Mouse (Mus musculus) left cerebral cortex, postnatal 36 days (tissue): ENCODE data around the gene Ms4a18. TPM values are rescaled to one million over a fixed set of nuclear protein-coding genes. Genes with fewer than 3 reads are reported as not detected.

Experiments
- DNase-seq, 2 experiments: peaks; one replicate each; pipeline ENCODE4 v3.0.0; 2021 to 2022; ENCODE audit warnings: low spot score in 2 of 2, mixed read lengths in 1 of 2
- intact Hi-C: fragments of 180-260 bp; cut with DNase I; formaldehyde crosslinking; loops from one replicate; pipeline ENCODE4 v1.15.1; 2025
- total RNA-seq, 2 experiments: library from RNA; stranded (reverse); gene quantifications; 2 replicates each; pipeline ENCODE4 v1.2.3; 2021

The Ms4a18 gene
- total RNA-seq, 2 experiments from 2014 or later: not detected

DNA sequence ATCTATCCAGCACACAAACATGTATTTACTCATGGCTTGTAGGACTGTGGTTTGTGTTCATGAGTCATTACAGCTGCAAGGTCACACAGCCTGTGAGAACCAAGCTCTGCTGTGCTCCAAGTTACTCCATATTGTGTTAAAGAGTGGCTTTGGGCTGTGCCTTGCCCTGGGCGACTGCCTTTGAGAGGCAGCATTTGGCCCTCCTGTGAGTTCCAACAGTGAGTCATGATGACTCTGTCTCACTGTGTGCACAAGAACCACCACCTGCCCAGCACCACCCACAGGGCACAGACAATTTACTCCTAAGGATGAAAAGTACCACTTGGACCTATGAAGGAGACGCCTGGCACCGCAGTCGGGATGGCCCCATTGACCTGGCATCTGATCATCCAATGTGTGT, 31.9 kb downstream of the Ms4a18 start:
- DNase-seq: no peak
- intact Hi-C loops: no loop called here

- intact Hi-C loops: no loop called here
- DNase-seq: no peak
Measured at GRCm38 (mm10) chr19:10984551-10984950, 33.3 kb downstream of the Ms4a18 start.

DNA sequence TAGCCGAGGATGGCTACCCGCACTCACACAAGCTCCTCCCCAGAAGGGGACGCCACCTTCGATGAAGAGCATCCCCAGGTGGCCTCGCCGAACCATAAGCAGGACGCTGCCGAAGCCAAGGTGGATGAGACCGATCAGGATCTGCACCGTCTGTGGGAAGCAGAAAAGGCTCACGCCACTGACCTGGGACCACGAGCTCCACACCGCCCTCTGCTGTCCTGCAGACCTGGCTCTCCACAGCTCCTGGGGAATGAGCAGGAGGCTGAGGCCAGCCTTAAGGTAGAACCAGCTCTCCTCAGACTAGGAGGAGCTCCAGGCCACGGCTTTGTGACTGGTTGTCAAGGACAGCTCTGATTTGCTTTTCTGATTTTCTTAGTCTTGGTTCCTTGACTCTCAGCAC, 34.7 kb downstream of the Ms4a18 start:
- no peak for DNase-seq
- intact Hi-C loops: no loop called here

DNA sequence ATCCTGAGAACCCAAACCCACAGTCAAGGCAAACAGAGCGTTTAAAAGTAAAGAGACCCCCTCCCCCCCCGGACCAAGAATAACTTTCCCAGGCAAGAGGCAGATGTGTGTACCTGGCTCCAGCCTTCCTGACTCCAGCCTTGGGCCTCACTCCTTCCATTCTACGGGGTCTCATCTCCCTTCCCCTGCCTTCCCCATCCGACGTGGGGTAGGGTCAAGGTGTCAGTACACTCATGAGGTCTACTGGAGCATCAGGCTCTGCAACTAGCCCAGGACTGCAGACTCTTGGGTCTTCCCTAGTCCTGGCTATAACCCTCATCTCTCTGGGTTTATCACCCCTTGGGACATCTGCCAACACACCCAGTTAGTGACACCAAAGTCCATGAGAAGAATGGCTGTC, 37.6 kb downstream of the Ms4a18 start:
- no peak for DNase-seq
- intact Hi-C loops: no loop called here

DNA sequence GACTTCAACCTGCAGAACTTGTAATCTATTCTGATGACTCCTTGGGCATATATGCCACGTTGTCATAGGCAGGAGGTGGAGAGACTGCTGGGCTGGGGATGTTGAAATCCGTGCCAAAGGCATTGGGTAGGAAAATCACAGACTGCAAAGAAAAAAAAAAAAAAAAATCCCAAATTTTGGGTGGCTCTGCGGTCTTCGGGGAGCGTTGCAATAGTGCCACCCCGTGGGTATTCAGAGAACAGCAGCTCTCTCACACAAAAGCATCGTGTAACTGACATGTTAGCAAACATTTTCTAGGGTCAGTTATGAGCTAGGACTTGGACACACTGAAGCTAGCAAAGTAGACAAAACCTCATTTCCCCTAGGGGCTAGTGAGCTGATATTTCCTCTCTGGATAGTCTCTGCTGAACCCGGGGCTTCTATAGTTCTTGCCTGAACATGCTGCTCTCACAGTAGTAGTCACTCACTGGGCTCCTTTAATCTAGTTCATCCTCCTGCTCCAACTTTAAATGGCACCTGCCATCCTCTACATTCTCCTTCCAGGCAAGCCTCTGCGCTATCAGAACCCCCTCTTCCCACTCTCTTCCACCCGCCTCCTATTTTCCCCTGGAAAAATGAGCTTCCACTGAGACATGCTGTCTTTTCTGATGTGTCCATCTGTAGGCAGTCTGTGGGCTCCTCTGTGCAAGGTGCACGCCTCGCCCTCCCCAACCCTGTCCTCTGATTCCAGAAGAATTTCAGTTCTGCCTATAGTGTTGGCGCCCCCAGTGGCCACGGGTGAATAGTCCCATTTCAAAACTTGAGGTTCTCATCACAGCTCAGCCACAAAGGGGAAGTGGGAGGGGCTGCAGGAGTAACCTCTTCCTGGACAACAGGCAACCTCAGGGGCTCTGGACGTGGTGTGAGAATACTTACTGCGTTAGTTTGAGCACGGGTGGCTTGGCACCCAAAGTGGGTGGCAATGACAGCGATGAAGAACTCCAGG, 38.4 kb downstream of the Ms4a18 start:
- peak; percentile 46 to 66 for DNase-seq
- intact Hi-C loops: no loop called here

DNA sequence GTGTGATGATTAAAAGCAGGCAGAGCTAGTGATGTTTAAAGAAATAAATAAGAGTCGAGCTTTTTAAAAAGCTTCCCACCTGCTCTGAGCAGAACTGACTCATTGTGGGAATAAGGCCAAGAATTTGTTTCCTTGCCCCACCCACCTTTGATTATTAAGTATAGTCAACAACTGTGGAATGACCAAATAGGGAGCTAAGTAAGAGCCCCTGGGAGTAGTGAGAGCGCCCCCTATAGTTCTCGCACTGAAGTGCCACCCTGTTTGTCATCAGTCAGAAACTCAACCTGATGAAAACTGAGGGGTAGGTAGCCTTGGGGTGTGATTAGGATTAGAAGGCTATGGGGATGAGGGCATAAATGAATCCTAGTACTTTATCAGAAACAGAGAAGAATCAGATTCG, 41.5 kb downstream of the Ms4a18 start:
- DNase-seq: no peak
- intact Hi-C loops: no loop called here

DNA sequence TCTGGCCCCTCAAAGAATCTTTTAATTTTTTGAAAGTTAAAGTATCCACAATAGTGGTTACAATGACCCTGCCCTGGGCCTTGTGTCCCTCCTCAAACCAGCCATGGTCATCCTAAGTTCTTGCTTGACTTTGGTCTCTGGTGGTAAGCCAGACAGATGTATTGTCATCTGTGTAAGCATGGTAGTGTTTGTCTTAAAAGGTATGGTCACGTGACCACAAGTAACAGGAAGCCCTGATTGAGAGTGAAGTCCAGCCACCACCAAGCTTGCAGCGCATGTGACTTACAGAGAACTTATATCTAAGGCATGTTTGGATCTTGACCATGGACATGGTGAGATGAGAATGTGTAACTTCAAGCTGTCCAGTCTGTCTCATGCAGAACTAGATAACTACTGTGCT, 42.6 kb downstream of the Ms4a18 start:
- DNase-seq: no peak
- intact Hi-C loops: no loop called here

- no peak for DNase-seq
- intact Hi-C loops: loop anchor here (5.0 kb wide), 1 partner anchor 307 kb away; no protein-coding TSS in a partner anchor
Measured at GRCm38 (mm10) chr19:10974238-10974865, 43.5 kb downstream of the Ms4a18 start, which contains the start of gene Ms4a10. Gene Ms4a10 (minus strand): TSS chr19:10974670.

DNA sequence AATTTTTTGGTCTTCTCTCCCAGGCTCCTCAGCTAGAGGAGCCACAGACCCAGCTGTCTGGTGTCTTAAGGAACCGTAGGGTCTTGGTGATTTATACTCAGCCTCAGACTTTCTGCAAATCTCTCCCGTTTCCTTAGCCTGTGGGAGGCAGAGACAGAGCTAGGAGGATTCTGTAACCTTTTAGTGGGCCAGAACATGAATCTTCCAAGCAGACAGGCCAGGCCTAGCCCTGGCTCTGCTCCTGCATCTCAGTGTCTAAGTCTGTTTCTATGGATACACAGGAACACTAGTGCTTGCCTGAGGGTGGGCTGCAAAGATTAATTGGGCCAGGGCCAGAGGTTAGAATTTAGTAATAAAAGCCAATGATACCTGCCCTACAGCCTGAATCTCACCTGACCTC, 44.6 kb downstream of the Ms4a18 start:
- DNase-seq: no peak
- intact Hi-C loops: loop anchor here (5.0 kb wide), 1 partner anchor 306 kb away; no protein-coding TSS in a partner anchor

- intact Hi-C loops: loop anchor here (5.0 kb wide), 1 partner anchor 305 kb away; no protein-coding TSS in a partner anchor
- no peak for DNase-seq
Measured at GRCm38 (mm10) chr19:10972660-10973059, 45.2 kb downstream of the Ms4a18 start.

DNA sequence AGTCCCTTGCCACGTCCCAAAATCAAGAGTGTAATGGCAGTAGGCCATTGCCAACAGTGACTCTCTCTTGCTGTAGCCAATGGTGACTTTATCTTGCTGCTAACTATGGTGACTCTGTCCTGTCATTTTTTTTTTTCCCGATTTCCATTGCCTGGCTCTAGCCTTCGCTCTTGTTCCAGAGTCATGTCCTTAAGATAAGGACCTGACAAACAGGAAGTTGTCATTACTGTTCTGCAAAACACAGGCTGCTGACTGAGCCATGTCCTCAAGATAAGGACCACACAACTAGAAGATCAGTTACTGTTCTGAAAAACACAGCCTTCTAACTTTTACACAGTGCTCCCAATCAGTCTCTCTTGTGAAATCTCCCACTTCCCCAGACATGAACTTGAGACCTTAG, 47.4 kb downstream of the Ms4a18 start:
- intact Hi-C loops: loop anchor here (5.0 kb wide), 1 partner anchor 303 kb away; no protein-coding TSS in a partner anchor
- DNase-seq: no peak

- intact Hi-C loops: no loop called here
- no peak for DNase-seq
Measured at GRCm38 (mm10) chr19:10968578-10968977, 49.3 kb downstream of the Ms4a18 start.

DNA sequence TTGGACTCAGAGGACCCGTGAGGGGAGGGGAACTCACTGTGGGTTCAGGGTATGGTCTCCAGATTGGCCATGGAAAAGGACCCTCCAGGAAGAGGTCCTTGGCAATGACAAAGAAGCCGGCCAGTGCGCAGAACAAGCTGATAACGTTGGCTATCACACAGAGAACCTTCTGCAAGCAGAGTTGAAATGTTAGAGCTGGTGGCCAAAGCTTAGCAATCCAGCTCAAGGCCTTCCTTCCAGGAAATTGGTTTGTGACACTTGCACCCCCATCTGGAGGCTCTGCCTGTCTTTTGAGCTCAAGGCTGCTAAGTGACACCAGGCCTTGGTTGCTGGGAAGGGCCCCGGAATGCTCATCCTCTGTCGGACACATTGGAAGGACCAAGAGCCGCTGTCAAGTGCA, 52.1 kb downstream of the Ms4a18 start:
- DNase-seq: no peak
- intact Hi-C loops: no loop called here

- DNase-seq: no peak
- intact Hi-C loops: loop anchor here (2.0 to 5.0 kb wide), 2 partner anchors 51 to 283 kb away; partner anchors contain the start of gene Pga5
Measured at GRCm38 (mm10) chr19:10959978-10960346, 57.9 kb downstream of the Ms4a18 start.

- no peak for DNase-seq
- intact Hi-C loops: loop anchor here (2.0 to 5.0 kb wide), 2 partner anchors 51 to 282 kb away; partner anchors contain the start of gene Pga5
Measured at GRCm38 (mm10) chr19:10959085-10959977, 58.5 kb downstream of the Ms4a18 start.

DNA sequence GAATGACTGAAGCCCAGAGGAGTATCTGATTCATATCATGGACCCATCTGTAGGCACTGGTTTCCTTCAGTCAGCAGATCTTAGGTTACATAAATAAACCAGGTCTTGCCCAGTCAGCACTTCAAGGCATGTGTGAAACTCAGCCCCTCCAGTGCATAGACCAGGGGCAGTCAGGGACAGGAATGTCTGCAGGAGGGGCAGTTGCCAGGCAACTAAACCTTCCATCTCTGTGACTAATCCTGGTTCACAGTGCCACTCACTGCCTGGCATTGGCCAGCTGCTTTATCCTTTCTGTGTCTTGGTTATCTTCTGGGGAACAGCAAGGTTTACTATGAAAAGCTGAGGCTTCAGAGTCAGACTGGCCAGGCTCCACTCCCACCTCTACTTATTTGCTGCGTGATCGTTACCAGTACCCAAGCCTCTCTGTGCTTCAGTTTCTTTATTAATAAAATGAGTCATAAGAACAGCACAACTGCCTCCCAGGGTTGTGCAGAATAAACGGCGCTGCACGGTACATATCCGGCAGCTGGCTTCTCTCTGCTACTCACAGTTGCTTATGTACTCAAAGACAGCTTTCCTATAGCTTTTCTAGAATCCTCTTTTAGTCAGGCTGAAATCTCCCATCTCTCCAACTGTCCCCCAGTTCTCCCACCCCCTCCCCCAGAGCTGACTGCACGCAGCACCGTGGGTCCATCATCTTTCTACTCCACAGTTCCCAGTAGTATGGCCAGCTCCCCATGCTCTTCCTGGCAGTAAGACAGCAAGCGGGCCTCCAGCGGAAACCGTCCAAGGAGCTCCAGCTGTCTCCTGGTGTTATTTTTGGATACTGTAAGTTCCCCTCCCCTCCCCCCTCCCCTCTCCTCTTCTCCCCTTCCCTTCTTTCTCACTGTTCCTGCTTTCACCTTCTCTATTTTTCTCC, 65.6 kb downstream of the Ms4a18 start:
- intact Hi-C loops: no loop called here
- peak; percentile 19 to 27 for DNase-seq

GRCm38 (mm10) chr19:10949558-10949957, 68.3 kb downstream of the Ms4a18 start:
- intact Hi-C loops: loop anchor here (2.0 kb wide), 1 partner anchor 55 kb away; the partner anchor contains the start of gene Prpf19
- no peak for DNase-seq

GRCm38 (mm10) chr19:10949112-10949511, 68.7 kb downstream of the Ms4a18 start, which contains the start of gene Ccdc86:
Gene Ccdc86 (minus strand): TSS chr19:10949266.
- intact Hi-C loops: loop anchor here (2.0 kb wide), 1 partner anchor 54 kb away; the partner anchor contains the start of gene Prpf19
- peak; percentile 95 to 97 for DNase-seq
